Mouse (Mus musculus) erythroid progenitor cell, adult 5-6 weeks (primary cell): ENCODE results near the gene Sept6. TPM values are rescaled to one million over a fixed set of nuclear protein-coding genes. Genes with fewer than 3 reads are reported as not detected.

Source experiments
- ATAC-seq: replicated peaks from 2 replicates; pipeline ENCODE4 v1.8.0; 2016; ENCODE audit warnings: moderate number of reproducible peaks, mild to moderate bottlenecking, moderate TSS enrichment, inconsistent platforms; ENCODE audit not compliant: poor library complexity, low FRiP score, severe bottlenecking
- total RNA-seq, 2 experiments: library from RNA; stranded (forward) in 1 of 2; stranded (reverse) in 1 of 2; fragments of 150-400 nt in 1 of 2; fragments of 186-747, 209-891 nt in 1 of 2; gene quantifications; 2 replicates each; pipeline versions ENCODE4 v1.2.3 to v1.2.4; 2015 to 2017; ENCODE audit warnings: low replicate concordance in 2 of 2

Sept6 gene
- total RNA-seq (2015; ENCODE audit: low replicate concordance) (10.5 and 18.4 TPM in 2 replicates), total RNA-seq (2017; ENCODE audit: low replicate concordance) (3.9 and 6.8 TPM in 2 replicates)

DNA sequence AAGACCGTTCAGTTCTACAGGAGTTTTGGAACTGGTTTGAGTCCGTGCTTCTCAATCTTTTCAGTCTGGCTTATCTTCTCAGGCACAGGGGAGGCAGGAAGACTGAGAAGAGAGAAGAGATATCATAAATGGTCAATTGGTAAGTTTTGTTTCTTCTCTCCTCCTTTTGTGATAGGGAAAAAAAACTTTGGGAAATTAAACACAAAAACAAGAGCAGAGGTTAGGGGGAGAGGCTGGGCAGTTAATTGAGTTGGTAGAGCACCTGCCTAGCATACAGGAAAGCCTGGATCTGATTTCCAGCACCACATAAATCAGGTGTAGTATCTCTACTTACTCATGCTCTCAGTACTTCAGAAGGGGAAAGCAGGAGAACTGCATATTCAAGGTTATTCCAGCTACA lies at the start of gene Sept6:
Gene Sept6 (minus strand): TSS at position 101 of the 400 bp plus-strand sequence.
- no peak for ATAC-seq

GRCm38 (mm10) chrX:37028378-37028777 lies 36.8 kb upstream of the Sept6 start:
- no peak for ATAC-seq

DNA sequence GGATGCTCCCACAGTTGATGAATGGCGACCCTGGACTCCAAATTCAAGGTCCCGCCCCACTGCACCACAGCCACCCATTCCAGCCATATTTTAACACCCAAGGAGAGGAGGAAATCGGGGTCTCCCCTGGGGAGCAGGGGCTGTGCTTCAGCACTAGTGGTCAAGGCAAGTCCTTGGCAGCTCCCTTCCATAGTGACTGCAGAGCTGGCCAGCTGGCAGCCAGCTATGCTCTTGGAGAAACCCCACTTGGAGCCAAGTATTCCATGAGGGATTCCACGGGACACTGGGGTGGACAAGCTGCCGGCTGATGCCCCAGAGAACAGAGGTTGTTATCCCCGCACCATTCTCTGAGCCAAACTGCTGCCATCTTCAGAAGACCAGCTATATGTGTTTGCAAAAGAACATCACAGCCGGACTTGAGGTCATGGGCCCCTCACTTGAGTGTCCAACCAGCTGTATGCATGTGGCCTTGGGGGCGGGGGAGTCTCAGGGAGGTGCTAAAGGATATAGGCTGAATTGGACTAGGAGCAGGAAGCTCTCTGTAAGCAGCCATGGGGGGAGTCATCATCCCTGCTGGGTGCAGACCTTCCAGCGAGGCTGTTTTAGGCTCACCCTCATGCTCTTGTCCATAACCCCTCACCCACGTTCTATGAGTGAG lies 32.2 kb upstream of the Sept6 start:
- ATAC-seq: no peak

- 0 out of 2 replicates have a peak, but pooled peaks have one; percentile 34 for ATAC-seq
These were observed 31.1 kb upstream of the Sept6 start for GRCm38 (mm10) chrX:37022690-37023089.

- ATAC-seq: no peak
These were observed 27.5 kb upstream of the Sept6 start for GRCm38 (mm10) chrX:37019045-37019444.

GRCm38 (mm10) chrX:37018150-37018654 lies 26.6 kb upstream of the Sept6 start:
- ATAC-seq: no peak

DNA sequence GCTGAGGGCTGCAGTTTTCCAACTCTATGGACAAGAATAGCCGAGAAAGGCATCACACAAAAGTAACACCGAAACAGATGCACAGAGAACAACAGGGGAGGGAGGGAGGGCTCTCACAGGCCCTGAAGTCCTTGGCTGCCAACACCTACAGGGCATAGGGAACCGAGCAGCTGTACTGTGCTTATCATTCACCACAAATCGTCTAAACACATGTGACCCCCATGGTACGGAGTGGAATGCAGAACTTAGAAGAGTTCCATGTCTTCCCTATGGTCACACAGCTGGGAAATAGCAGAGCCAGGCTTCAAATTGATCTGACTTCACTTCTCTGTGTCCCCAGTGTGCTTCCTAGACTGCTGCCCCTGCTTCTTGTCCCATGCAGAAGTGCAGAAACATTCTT lies 22.3 kb upstream of the Sept6 start:
- no peak for ATAC-seq

- no peak for ATAC-seq
These were observed 555 bp downstream of the Sept6 start for GRCm38 (mm10) chrX:36991039-36991438.

DNA sequence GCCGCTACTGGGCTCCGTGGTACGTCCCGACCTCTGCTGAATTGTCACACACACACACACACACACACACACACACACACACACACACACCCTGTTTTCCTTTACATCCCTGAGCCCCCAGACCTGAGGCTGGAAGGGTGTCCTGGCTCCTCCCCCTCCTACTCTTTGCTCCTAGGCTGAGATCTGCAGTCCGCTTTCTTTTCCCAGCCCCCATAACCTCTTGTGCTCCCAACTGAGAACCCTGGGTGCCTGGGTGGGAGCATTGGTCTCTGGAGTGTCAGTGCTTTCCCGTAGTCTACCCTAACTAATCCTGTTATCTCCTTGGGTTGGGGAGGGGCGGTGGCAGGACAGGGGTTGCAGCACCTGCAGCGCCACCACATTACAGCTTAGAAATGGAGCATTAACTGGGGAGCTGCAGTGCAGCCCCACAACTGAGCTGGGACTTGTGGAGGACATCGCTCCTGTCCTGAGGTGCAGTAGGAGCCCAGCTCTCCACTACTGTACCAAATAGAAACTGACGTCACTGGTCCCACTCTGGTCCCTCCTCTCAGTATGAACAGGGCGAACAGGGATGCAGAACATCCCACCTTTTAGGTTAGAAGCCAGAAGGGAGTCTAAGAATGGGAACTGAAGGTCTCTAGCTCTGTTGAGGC lies 1.7 kb downstream of the Sept6 start:
- ATAC-seq: no peak

DNA sequence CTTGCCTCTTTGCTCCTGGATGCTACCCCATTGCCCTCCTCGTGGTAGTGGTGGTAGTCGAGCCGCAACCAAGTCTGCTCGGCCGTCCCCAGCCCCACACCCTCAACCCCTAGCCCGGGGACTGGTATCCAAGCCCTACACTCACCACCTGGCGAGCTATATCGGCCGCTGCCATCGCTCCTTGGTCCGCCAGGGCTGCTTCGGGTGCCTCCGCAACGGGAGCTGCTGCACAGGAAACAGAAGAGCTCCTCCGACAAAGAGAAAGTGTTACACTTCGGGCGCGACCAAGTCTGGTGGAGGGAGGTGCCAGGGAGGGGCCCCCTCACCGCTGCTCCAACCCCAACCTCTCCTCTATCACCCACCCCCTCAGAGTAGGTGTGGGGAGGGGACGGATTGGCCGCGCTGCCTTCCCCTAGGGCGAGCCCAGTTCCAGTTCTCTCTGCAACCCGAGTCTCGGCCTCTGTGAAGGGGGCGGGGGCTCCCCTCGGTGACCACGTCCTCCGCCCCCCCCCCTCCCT lies 2.3 kb downstream of the Sept6 start:
- ATAC-seq: no peak

- ATAC-seq: no peak
These were observed 2.8 kb downstream of the Sept6 start for GRCm38 (mm10) chrX:36988754-36989153.

DNA sequence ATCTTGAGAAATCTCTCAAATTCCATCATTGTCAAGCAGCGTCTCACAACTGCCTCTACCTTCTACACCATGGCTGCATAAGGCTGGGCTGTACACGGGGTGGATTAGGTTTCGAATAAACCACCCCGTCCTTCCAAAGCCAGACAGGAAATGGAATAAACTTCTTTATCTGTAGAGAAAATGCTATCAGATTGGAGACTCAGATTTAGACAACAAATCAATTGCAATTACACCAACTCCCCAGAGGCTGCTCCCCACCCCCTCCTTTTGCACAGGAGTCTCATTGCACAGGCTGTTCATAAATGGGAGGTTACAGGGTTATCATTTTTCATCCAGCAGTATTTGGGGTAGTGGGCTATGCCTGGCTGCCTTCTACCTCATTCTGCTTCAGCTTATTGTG lies 3.7 kb downstream of the Sept6 start:
- ATAC-seq: no peak

- ATAC-seq: no peak
These were observed 6.6 kb downstream of the Sept6 start for GRCm38 (mm10) chrX:36985041-36985440.

- no peak for ATAC-seq
These were observed 7.8 kb downstream of the Sept6 start for GRCm38 (mm10) chrX:36983654-36984311.

DNA sequence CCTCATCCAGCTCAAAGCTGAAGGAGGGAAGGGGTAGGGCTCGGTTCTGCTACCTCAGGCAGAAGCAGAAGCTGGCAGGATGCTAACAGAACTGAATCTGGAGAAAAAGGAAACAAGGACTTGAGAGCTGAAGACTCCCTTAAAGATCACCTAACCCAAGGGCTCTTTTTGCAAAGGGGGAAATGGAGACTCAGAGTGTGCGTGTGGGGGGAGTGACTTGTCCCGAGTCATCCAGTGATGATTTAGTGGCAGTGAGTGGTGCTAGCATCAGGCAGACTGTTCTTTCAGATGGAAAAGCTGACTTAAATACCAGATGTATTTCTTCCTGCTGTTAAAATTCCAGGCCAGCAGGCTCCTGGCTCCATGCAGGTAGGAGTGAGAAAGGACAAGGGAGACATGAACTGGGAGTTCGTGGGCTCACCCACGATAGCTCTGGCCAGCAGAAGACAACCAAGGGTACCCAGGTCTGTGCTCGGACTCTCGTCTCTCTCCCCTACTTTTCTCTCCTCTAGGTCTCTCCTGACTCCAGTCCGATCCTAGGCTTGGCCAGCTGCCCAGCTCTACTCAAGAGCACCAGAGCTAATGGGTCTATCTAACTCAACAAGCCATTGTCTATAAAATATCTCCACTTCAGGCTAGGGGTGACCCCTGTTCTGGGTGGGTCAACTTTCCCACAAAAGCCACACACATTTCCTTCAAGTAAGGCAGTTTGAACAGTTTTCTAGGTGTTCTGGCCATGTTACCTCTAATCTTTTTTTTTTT lies 8.5 kb downstream of the Sept6 start:
- ATAC-seq: no peak

DNA sequence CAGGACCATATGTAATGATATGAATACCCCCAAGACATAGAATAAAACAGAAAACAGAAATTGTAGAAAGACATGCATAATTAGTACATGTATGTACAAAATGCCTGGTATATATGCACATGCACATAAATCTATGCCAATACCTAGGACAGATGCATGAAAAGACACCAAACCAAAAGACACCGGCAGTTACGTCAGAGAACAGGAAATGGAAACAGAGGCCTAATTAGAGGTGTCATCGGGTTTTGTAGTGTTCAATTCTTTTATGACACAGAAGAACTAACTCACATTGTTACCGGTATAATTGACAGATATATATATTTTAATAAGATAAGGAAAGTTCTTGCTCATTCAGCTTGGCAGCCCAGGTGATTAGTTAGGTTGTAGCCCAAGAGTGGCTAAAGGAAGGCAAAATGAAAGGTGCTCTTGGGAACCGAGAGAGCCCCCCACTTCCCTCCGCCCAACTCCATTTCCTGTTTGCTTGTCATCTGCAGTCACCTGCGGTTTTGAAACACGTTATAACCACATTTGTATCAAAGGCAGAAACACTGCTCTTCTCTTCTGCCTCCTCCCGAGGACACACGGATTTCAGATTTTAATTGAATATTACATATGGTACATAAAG lies 10.9 kb downstream of the Sept6 start:
- ATAC-seq: no peak

DNA sequence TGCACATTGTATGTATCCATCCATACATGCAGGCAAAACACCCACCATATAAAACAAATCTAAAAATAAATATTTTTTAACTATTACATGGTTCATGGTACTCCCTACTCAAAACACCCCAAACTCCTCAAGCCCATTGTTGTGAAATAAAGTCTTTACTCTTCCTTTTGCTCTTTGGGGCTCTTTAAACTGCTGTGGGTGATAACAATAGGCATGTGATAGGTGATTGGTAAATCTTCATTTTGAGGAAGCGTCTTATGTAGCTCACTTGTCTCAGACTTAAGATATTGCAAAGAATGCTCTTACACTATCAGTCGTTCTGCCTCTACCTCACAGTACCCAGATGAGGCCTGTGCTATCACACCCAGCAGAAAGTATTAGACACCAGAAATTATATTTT lies 13.7 kb downstream of the Sept6 start:
- ATAC-seq: no peak

DNA sequence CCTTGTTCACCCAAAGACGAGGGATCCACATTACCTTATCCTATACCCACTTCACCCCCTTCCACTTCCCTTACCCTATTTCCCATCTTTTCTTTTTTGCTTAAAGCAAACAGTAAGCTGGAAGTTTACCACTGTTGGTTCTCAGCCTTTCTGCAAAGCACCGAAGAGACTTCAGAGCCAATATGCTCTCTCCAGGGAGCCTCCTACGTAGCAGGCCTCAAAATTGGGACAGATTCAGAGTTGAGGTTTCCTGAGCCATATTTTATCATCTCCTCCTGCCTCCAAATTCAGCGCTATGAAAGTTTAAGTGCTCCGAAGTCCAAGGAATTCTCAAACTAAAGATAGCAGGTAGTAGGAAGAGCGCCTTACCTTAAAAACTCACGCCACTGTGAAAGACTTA lies 14.6 kb downstream of the Sept6 start:
- no peak for ATAC-seq

GRCm38 (mm10) chrX:36976272-36976671 lies 15.3 kb downstream of the Sept6 start:
- no peak for ATAC-seq
